ENCODE assay signal across 13 mouse cellular contexts in the genomic region with DNA sequence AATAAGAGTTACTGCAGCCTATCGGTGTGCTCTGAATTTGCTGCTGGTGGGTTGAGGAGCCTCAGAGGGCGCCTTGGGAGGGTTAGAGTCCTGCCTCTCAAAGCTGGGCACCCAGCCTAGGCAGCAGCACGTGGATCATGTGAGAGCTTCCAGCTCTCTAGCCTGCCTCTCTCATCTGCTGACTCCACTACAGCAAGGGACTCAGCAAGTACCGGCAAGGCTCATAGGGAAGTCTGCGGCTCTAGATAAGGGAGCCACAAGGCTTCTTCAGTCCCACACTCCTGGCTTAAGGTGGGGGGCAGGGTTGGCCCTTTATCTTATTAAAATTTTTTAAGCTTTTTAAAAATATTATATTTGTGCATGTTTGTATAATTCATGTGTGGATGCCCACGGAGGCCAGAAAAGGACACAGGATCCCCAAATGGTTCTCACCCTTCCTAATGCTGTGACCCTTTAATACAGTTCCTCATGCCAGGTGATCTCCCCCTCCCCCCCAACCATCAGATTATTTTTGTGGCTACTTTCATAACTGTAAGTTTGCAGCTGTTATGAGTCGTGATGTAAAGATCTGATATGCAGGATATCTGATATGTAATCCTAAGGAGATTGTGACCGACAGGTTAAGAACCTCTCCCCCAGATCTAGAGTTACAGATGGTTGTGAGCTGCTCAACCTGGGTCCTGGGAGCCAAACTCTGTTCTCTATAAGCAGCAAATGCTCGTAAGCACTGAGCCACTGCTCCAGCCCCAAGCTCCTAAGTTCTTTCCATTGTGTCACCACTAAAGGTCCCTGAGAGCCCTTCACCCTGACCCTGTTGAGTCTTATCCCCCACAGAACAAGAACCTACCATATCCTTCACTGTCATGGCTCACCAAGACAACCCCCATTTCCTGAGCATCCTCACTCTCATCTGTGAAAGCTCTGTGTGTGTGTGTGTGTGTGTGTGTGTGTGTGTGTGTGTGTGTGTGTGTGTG.
DNase-seq lines count a peak whose midpoint lies in the region; ATAC-seq lines count a peak whose summit lies in the region.
"Had no signal": no experiment of that assay in that cellular context is flagged by ENCODE, and none has a peak within 500 bp of the region (broad histone marks: within the 10 kb centered on the region; RNA-seq: fewer than 3 reads in every experiment).

No protein-coding gene starts in this region.

- H3K4me1 ChIP-seq in kidney, embryonic 14.5 days (ENCODE audit: control insufficient read depth, insufficient read depth, low read length): peaks cover 16% of the 10 kb centered on the region; the same call in 1 of the 2 replicates

- peak; percentile 21 for DNase-seq in kidney, postnatal 10 days
- peak; percentile 36 for DNase-seq in c-Kit-positive CD71-negative TER-119-negative erythroid progenitor cells, embryonic 14.5 days (ENCODE audit: low read depth)
- peak; percentile 36 to 42 for DNase-seq in heart, postnatal 14 days
- DNase-seq in layer of hippocampus, adult 9-10 months (ENCODE audit: low spot score): no peak
- DNase-seq in frontal cortex, postnatal 10 days (ENCODE audit: low spot score in 2 of 2): no peak
- DNase-seq in cerebellum, adult 9-10 months: no peak
- DNase-seq: gastrocnemius, postnatal 10 days; layer of hippocampus, adult 9-11 months had no signal

- no peak for ATAC-seq in kidney, embryonic 14.5 days (ENCODE audit: low FRiP score, low TSS enrichment)
- peak; percentile 60 for ATAC-seq in megakaryocyte, adult 5-6 weeks (ENCODE audit: poor library complexity, severe bottlenecking)

- no peak overlapping the region for H3K4me3 ChIP-seq in kidney, embryonic 14.5 days (ENCODE audit: low read length)
- H3K4me3 ChIP-seq: erythroblast, embryonic 14.5 days; limb, embryonic 12.5 days had no signal

- H3K9ac ChIP-seq in kidney, embryonic 14.5 days (ENCODE audit: low read depth, low read length): no peak overlapping the region
- H3K9ac ChIP-seq: limb, embryonic 12.5 days had no signal

- H3K36me3 ChIP-seq in kidney, embryonic 14.5 days (ENCODE audit: control insufficient read depth, insufficient read depth, low read length): no peaks in the 10 kb centered on the region
- H3K36me3 ChIP-seq: limb, embryonic 12.5 days had no signal

- 66% methylated on average over 9 of the region's 9 CpGs for WGBS in kidney, embryonic 14.5 days

- no peak overlapping the region for H3K4me2 ChIP-seq in kidney, embryonic 14.5 days (replicated peaks; ENCODE audit: low read depth, low read length)
- H3K4me2 ChIP-seq: limb, embryonic 12.5 days had no signal

- no peaks in the 10 kb centered on the region for H3K9me3 ChIP-seq in kidney, embryonic 14.5 days (ENCODE audit: control insufficient read depth, low read length)
- H3K9me3 ChIP-seq: limb, embryonic 12.5 days had no signal

- intact Hi-C loops in heart, postnatal 14 days (cut with DNase I): loop anchor here (1.0 to 5.0 kb wide), 2 partner anchors 158 to 283 kb away; a partner anchor contains a TSS

- no peak overlapping the region for H3K27ac ChIP-seq in kidney, embryonic 14.5 days (ENCODE audit: low read depth, low read length)
- H3K27ac ChIP-seq: hindbrain, postnatal 0 days; limb, embryonic 12.5 days had no signal

- H3K27me3 ChIP-seq in kidney, embryonic 14.5 days (ENCODE audit: control insufficient read depth, insufficient read depth, low read length): peaks cover 23% of the 10 kb centered on the region

Comparison
In these comparisons a context has a peak if more than half of its experiments do, and no peak if none do; other contexts are left out.
1. DNase-seq: peak in kidney, postnatal 10 days (single experiment), c-Kit-positive CD71-negative TER-119-negative erythroid progenitor cells, embryonic 14.5 days (single experiment) and heart, postnatal 14 days (2 of 2); none in layer of hippocampus, adult 9-10 months (single experiment), frontal cortex, postnatal 10 days (0 of 2) and cerebellum, adult 9-10 months (single experiment).